Mouse (Mus musculus): ENCODE results near the gene Inppl1.

Gene Inppl1

DNA sequence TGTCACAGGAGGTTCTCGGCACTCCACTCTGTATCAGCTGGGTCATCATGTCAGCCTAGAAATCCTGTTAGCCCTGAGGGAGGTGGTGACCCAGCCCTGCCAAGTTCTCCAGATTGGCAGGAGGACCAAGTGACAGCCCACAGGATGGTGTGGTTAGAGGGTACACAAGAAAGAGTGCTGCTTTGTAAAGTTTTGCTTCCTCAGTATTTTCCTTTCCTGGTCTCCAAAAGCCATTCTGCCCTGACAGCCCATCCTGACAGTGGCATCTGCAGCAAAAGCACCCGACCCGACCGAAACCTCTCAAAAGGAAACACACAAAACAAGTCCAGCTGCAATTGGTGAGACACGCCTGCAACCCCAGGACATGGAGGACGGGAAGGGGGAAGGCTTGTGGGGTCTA is 6.2 kb upstream of the Inppl1 start:
- no peak for DNase-seq (ENCODE audit: low spot score)

DNA sequence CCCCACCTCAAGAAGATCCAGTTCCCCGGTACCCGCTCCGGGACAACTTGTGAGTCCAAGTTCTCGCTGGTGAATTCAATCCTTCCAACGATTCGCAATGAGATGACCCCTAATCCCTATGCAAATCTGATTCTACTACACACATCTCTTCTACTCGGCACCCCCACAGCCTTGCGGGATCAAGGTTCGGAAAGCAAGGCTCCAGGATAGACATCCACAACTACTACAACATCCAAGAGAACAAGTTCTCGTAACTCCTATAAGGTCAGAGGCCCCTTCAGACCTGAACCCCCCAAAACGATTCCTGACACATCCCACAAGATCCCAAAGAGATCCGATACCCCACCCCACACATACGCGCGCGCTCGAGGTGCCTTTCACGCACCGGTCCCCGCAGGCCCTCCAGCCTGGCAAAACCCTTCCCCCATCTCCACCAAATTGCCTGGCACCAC is 849 bp downstream of the Inppl1 start:
- DNase-seq (ENCODE audit: low spot score) = no peak

DNA sequence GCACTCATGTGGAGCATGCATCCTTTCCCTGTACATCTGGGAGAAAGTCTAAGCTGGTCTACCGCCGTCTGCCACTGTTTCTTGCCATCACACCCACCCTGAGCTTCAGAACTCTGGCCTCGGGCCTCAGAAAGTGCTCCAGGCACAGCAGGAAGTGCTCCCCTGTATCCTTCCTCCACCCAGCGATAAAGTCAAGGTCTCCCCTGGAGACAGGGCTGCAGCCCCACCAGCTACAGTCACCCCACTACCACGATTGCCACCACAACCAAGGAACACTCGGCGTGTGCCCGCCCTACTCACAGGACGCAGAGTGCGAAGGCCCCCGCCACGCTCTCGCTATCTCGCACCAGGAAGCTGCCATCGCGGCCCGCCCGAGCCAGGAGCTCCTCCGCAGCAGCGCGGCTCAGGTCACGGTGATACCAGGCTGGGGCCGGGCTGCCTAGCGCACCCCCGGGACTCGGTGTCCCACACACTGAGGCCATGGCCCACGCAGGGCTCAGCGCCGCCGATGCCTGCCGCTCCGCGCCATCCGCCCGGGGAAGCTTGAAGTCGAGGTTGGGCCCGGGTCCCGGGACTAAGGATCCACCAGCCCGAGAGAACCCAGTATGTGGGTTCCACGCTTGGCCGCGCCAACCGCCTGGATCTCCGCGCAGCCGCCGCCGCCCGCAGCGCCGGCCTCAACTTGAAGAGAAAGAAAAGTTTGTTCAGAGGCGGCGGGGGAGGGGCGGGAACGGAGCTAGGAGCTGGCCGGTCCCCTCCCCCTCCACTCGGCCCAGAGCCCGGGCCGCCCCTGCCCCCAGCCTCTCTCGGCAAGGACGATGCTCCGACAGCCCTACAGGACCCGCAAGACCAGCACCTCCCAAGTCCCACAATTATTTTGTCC is 1.5 kb downstream of the Inppl1 start:
- DNase-seq (ENCODE audit: low spot score) = peak; percentile 53

DNA sequence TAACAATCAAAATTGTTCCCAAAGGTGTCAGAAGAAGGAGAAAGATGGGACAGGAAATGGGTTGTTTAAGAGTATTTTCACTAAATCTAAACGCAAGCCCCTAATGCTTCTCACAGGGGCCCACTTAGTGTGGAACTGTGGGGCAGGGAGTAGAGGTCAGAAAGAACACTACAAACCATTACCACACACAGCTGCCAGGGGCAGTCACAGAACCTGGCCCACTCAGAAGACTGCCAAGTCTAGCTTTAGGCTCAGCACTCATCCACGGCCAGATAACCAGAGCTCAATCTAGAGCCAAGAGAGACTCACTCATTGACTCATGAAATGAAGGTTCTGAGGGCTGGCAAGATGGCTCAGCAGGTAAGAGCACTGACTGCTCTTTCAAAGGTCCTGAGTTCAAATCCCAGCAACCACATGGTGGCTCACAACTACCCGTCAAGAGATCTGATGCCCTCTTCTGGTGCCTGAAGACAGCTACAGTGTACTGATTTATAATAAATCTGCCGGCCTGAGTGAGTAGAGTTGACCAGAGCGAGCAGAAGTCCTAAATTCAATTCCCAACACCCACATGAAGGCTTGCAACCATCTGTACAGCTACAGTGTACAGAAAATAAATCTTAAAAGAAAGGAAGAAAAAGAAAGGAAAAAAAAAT is 2.4 kb downstream of the Inppl1 start:
- DNase-seq (ENCODE audit: low spot score) = no peak

DNA sequence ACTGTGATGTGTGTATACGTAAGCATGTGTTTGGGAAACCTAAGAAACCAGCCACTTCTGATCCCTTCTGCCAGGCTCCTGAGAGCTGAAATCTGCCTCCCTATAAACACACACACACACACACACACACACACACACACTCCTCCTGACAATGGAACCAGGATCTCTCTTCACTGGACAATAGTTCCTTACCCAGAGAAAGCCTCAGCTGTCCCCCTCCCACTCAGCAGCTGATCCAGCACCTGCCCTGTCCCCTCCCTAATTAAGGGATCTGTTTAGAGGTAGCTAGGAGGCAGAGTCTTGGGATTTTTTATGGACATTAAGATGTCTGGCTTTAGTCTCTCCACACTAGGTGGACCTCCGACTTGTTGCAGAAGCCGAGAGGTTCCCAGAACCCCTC is 3.1 kb downstream of the Inppl1 start:
- no peak for DNase-seq (ENCODE audit: low spot score)

DNA sequence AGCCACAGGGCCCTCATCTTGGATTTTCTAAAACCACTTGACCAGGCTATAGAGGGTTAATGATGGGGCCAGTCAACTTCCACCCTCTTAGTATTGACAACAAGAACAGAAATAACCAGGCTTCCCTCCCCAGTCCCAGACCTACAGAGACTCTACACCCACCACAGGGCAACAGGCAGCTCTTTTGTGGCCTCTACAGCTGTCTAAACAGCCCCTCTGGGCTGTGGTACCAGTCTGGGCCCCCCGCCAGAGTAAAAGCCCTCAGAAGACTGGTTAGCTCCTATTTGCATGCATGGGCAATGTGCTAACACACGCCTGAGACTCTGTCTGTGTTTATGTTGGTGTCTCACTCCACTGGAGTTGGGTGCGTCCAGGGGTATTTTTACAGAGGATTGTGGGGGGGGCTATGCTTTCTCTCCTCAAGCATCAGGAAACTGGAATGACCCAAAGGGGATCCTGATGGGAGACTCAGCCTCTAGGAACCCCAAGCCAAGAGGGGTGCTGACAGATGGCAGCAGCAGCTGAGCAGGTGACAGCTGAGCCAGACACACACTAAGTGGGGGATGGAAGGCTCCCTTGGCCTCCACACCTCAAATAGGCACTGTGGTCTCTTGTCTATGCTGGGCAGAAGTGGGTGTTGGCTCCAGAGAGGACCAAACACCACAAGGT is 4.0 kb downstream of the Inppl1 start:
- DNase-seq (ENCODE audit: low spot score) = no peak

DNA sequence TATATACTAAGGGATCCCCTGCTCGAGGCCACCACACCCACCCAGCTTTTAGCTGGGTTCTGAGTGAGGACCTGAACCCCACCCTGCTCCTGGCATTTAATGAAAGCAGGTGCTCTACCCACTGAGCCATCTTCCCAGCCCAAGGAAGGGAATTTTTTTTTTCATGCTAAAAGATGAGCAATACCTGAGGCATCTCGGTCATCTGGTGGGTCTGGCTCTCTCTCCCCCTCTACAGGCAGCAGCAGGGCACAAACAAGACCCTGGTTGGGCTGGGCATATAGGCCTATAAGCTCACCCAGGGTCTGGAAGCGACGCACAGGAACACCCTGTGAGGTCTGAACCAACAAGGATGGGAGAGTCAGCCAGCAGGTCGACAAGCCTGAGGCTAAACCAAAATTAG is 4.7 kb downstream of the Inppl1 start:
- DNase-seq (ENCODE audit: low spot score) = no peak

DNA sequence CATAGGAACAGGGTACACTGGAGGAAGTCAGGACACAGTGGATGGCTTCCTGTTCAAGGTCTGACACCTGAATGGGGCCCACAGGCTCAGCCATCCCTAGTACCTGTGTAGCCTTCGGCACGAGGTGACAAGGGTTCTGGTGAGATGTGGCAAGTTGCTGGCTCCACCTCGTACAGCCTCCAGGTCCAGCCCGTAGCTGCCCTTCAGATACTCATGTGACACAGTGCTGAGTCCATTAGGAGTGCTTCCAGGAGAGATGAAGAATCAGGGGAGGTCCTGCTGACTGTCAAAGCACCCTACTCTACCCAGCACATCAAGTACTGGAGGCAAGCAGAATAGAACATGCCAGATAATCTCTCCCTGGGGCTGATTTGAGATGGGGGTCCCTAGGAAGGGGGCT is 5.7 kb downstream of the Inppl1 start:
- DNase-seq (ENCODE audit: low spot score) = no peak

DNA sequence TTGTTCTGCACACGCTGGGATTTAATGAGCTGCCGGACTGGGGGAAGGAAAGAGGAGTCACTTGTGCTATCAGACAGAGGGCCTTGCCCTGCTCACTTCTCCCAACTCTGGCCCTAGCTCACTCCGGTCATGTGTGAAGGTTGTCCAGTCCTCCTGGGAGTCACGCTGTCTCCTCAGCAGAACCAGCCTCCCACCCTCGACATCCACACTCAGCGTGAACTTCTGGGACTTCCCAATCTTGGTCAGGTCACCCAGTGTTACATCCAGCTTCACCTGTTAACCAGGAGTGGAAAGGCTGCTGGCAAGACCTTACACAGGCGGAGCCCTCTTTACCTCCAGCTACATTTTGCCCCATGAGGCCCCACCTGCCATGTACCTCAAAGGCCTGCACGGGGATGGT is 6.6 kb downstream of the Inppl1 start:
- no peak for DNase-seq (ENCODE audit: low spot score)

DNA sequence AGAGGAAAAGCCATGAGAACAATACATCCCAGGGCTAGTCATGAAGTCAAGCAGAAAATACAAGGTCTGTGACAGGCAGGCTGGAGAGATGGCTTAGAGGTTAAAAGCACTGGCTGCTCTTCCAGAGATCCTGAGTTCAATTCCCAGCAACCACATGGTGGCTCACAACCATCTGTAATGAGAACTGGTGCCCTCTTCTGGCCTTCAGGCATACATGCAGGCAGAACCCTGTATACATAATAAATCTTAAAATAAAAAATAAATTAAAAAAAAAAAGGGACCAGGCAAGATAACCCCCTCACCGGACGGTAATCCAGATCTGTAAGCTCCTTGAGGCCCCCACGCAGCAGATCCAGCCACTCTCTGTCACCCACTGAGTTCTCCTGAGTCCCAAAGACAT is 7.7 kb downstream of the Inppl1 start:
- no peak for DNase-seq (ENCODE audit: low spot score)

DNA sequence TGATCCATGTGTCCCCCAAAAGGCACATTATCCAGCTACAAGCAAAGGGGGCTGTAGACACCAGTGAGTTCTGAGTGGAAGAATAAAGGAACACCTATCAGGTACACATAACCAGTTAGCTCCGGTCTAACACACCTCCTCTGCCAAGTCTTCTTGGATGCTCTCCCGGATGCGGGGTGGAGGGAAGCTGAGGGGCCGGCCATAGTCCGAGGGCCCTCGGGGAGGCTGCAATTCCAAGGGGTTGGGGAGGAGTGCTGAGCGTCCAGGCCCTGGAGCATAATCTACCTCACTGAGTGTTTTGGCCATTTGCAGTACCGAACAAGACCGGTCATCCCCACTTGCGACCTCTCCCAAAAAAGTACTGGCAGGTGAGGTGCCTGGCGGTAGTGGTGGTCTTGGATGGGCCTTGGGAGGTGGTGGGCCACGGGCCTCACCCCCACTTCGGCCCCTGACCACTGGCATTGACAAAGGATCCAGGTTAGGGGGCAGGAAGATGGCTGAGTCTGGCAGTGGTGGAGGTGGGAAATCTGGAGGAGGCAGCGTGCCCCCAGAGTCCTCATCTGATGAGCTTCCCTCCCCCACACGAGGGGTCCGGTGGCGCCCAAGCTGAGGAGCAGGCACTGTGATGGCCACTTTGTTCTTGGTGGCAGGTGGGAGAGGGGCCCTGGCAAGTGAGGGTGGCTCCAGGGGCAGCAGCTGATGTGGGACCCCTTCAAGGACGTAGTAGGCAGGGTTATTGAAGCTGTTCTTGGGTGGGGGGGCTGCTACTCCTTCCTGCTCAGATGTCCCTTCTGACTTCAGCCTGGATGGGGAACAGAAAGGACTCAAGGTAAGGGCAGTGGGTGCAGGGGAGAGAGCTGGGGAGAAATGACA is 14.0 kb downstream of the Inppl1 start:
- DNase-seq (ENCODE audit: low spot score) = no peak

DNA sequence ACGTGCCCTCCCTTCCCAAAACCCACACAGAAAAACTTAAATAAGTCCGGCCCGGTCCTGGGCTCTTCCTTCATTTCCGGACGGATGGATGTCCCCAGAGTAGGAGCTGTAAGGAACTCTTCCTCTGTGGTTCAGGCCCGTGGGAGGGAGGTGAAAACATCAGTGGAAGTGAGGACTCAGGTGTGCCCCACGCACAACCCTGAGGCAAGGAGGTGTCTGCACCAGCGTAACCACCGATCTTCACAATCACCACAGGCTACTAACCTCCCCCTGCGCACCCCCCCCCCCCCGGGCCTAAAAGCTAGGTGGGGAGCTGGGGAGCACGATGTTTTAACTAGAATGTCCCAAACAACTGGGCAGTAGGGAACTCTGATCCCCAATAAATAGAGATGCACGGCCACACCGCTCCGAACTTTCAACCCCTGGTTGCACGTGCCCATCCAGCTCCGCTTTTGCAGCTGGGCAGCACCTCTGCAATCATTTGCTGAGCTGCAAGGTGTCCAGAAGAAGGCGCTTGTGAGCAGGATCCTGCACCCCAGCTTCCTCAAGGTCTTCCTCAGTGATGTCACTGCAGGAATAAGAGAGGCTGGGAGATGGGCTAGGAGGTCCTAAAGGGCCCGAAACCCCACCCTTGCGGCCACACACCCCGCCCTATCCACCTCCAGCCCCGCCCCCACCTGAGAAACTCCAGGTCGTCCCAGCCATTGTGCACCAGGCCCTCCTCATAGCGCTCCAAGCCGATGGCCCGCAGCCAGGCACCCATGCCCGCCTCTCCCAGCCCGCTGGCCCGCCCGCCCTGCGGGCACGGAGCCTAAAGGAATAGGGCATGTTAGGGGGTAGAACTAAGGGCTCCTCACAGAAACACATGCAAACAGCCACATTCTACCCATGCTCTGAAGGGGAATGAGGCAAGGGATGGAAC is 14.9 kb downstream of the Inppl1 start:
- DNase-seq (ENCODE audit: low spot score) = no peak

DNA sequence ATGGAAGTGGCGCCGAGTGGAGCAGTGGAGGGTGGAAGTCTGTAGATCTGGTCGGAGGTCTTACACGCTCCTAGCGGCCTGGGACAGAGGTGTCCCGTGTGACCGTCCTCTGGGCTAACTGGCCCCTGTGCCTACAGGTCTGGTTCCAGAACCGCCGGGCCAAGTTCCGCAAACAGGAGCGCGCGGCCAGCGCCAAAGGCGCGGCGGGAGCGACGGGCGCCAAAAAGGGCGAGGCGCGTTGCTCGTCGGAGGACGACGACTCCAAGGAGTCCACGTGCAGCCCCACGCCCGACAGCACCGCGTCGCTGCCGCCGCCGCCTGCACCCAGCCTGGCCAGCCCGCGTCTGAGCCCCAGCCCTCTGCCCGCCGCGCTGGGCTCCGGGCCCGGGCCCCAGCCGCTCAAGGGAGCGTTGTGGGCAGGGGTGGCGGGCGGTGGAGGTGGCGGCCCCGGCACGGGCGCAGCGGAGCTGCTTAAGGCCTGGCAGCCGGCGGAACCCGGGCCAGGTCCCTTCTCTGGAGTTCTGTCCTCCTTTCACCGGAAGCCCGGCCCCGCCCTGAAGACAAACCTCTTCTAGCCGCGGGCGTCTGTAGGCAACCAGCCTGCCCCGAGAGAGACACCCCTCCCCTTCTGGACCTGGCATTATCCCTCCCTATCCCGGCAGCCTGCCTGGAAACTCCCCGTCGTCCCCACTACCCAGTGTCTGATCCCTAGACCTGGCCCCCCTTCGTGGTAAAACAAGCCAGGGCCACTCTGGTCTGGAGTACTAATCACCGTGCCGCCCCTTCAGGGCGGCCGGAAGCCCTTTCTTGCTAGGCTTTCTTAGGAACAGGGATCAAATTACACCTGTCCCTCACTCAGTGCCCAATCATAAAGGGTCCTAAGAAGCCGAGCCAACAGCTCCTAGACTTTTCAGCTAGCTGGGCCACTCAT is 16.2 kb downstream of the Inppl1 start:
- DNase-seq (ENCODE audit: low spot score) = no peak

DNA sequence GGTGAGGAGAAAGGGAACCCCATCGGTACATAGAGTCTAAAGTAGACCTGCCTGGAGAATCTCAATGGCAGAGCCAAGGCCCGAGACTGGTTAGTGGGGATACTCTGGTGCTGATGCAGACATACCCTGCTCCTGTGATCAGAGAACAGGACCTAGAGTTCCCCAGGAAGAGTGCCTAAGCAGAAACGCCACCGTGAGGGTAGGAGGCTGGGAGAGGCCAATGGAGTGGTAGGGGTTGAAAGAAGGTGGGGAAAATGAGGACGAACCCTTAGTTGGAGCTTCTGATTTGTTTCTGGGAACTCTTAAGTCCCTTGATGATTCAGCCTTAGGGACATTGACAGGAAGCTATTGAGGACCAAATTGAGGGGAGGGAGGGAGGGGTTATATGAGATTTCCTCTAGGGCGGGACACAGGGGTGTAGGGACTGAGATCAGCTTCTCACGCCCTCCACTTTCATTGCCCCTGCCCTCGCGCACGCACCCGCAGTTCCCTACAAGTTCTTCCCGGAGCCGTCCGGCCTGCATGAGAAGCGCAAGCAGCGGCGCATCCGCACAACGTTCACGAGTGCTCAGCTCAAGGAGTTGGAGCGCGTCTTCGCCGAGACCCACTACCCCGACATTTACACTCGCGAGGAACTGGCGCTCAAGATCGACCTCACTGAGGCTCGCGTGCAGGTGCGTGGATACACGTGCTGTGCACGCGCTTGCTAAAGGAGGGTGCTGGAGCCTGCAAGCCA is 17.6 kb downstream of the Inppl1 start:
- DNase-seq (ENCODE audit: low spot score) = no peak

DNA sequence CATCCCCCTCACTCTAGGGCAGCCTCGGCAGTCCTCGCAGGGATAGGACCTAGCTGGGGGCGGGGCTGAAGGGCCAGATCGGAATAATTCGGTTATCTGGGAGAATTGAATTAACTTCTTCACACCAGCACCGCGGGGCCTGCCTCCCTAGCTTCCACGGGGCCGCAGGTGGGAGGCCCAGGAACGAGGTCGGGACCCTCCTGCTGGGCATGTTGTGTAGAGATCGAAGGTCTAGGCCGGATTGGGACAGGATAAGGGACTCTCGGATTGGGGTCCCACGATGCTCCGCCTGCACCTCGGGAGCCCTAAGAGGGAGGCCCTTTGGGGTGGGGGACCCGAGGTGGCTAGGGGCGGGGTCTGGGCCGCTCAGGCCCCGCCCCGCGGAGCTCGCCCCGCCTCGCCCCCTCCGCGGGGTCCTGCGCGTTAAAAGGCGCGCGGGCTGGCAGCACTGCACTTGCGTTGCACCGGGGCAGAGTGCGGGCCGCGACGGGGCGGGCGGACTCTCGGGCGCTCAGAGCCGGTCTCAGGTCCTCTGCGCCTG is 20.1 kb downstream of the Inppl1 start, which contains the start of gene Phox2a:
TSS of gene Phox2a (plus strand) at position 453 of the 541 bp plus-strand sequence.
- DNase-seq (ENCODE audit: low spot score) = no peak

DNA sequence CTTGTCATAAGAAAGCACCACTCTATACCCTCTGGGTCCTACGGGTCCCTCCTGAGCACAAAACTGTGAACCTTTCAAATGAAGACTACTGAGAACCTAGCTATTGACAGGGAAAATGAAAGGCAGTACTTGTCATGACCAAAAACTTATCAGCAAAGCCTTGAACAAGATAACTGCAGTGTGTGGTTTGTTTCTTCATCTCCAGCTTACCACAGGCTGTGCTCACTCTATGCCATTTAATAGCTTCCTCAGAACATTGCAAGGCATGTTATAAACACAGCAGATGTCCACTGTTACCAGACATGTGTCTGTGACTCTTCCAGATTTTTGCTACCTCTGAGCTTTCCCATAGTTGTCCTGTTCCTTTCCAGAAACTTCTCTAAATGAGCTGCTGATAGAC is 61.0 kb downstream of the Inppl1 start:
- DNase-seq (ENCODE audit: low spot score) = no peak

DNA sequence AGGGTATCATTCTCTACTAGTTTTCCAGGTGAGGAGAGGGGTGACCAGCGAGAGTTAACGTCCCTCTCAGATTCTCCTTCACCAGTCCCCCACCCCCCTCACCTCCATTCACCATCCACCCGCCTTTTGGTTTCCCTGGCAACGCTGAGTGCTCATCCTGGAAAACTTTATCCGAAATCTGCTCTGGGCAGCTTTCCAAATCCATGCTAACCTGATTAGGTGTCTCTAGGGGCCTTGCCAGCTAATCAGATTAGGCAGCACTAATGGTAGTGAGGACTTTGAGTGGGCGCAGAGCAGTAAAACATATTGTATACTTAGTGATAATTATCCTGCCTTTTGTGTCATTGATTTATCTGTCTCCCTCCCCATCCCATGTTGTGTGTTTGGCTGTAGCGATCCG is 65.3 kb downstream of the Inppl1 start:
- no peak for DNase-seq (ENCODE audit: low spot score)

All from ovary, postnatal 14 days (tissue).